Comparison of ENCODE assay signal across 8 mouse cellular contexts in genomic region chr3:95997203-95997721, GRCm38 (mm10). TPM values are rescaled to one million over a fixed set of nuclear protein-coding genes. Genes with fewer than 3 reads are reported as not detected.
DNase-seq lines count a peak whose midpoint lies in the region; ATAC-seq lines count a peak whose summit lies in the region.

No protein-coding gene starts in this region.

- no peak for ATAC-seq in embryonic facial prominence, embryonic 11.5 days (replicated peaks; ENCODE audit: insufficient number of reproducible peaks, low FRiP score, low TSS enrichment, low read depth)
- ATAC-seq in hindbrain, embryonic 15.5 days (ENCODE audit: low FRiP score, low read depth), result no peak
- no peak for ATAC-seq in midbrain, embryonic 12.5 days (ENCODE audit: low FRiP score, low read depth)

- DNase-seq in kidney, adult 11 months, result peak; percentile 21
- DNase-seq in kidney, postnatal 36 days, result no peak
- DNase-seq in ES-CJ7 (ENCODE audit: low read depth, low spot score), result peak; percentile 70
- DNase-seq in embryonic facial prominence, embryonic 11.5 days (ENCODE audit: low spot score), result peak; percentile 63
- peak; percentile 39 to 52 for DNase-seq in thymus, postnatal 36 days
- DNase-seq in urinary bladder, adult 18-20 months (ENCODE audit: low spot score in 2 of 2), result no peak

- H3K4me1 ChIP-seq in embryonic facial prominence, embryonic 11.5 days (ENCODE audit: control insufficient read depth, insufficient read depth, low read length), result peaks cover 9% of the 10 kb centered on the region; the same call in 1 of the 2 replicates
- peaks cover 44% of the 10 kb centered on the region for H3K4me1 ChIP-seq in hindbrain, embryonic 15.5 days (replicated peaks)
- peaks cover 51% of the 10 kb centered on the region for H3K4me1 ChIP-seq in midbrain, embryonic 12.5 days

- H3K27me3 ChIP-seq in embryonic facial prominence, embryonic 11.5 days (ENCODE audit: control insufficient read depth, insufficient read depth, low read length), result no peaks in the 10 kb centered on the region
- no peaks in the 10 kb centered on the region for H3K27me3 ChIP-seq in hindbrain, embryonic 15.5 days
- no peaks in the 10 kb centered on the region for H3K27me3 ChIP-seq in midbrain, embryonic 12.5 days

- peak overlapping the region; percentile 83; the same call in 1 of the 2 replicates for H3K4me3 ChIP-seq in embryonic facial prominence, embryonic 11.5 days (ENCODE audit: low read depth, low read length)
- H3K4me3 ChIP-seq in hindbrain, embryonic 15.5 days, result peak overlapping the region; percentile 74
- peak overlapping the region; percentile 78; the same call in 1 of the 2 replicates for H3K4me3 ChIP-seq in midbrain, embryonic 12.5 days

- H3K9ac ChIP-seq in embryonic facial prominence, embryonic 11.5 days (replicated peaks; ENCODE audit: low read length), result peak overlapping the region; percentile 30; the same call in 1 of the 2 replicates
- H3K9ac ChIP-seq in hindbrain, embryonic 15.5 days, result peak overlapping the region; percentile 76; the same call in 1 of the 2 replicates
- H3K9ac ChIP-seq in midbrain, embryonic 12.5 days (replicated peaks), result no peak overlapping the region

- WGBS in embryonic facial prominence, embryonic 11.5 days, result 25% methylated on average over 9 of the region's 9 CpGs
- whole genome bisulfite sequencing in hindbrain, embryonic 15.5 days, result 29% methylated on average over 9 of the region's 9 CpGs
- WGBS in midbrain, embryonic 12.5 days, result 30% methylated on average over 9 of the region's 9 CpGs

- no peak overlapping the region for H3K27ac ChIP-seq in embryonic facial prominence, embryonic 11.5 days (replicated peaks; ENCODE audit: low read depth, low read length)
- H3K27ac ChIP-seq in hindbrain, embryonic 15.5 days (replicated peaks), result no peak overlapping the region; the same call in 1 of the 2 replicates
- H3K27ac ChIP-seq in midbrain, embryonic 12.5 days (replicated peaks), result no peak overlapping the region

- peak overlapping the region; percentile 87 for H3K4me2 ChIP-seq in embryonic facial prominence, embryonic 11.5 days (ENCODE audit: low read depth, low read length)
- H3K4me2 ChIP-seq in hindbrain, embryonic 15.5 days, result peak overlapping the region; percentile 82
- peak overlapping the region; percentile 93 for H3K4me2 ChIP-seq in midbrain, embryonic 12.5 days (replicated peaks)

- H3K36me3 ChIP-seq in embryonic facial prominence, embryonic 11.5 days (replicated peaks; ENCODE audit: control insufficient read depth, insufficient read depth, low read depth, low read length), result no peaks in the 10 kb centered on the region; the same call in 1 of the 2 replicates
- H3K36me3 ChIP-seq in hindbrain, embryonic 15.5 days, result 0 out of 2 replicates have a peak, but pooled peaks cover 1% of the 10 kb centered on the region
- peaks cover 4% of the 10 kb centered on the region; the same call in 1 of the 2 replicates for H3K36me3 ChIP-seq in midbrain, embryonic 12.5 days

- no peaks in the 10 kb centered on the region for H3K9me3 ChIP-seq in embryonic facial prominence, embryonic 11.5 days (replicated peaks; ENCODE audit: control insufficient read depth, low read length)
- no peaks in the 10 kb centered on the region for H3K9me3 ChIP-seq in hindbrain, embryonic 15.5 days
- no peaks in the 10 kb centered on the region for H3K9me3 ChIP-seq in midbrain, embryonic 12.5 days

RNA-seq across cellular contexts. Expression of gene Plekho1, which starts 1.5 kb away (rescaled TPM):
- polyA plus RNA-seq in embryonic facial prominence, embryonic 11.5 days (2014; fragmentation: Nextera tagmentation; extraction: Ambion mirVana), result 63.1 and 64.8 TPM in 2 replicates
- polyA plus RNA-seq in hindbrain, embryonic 15.5 days (2015; fragmentation: Nextera tagmentation; extraction: Ambion mirVana), result 47.8 and 49.5 TPM in 2 replicates
- polyA plus RNA-seq in midbrain, embryonic 12.5 days (2016; fragmentation: Nextera tagmentation; extraction: Ambion mirVana), result 80.1 and 82.5 TPM in 2 replicates

Comparison
In these comparisons a context has a peak if more than half of its experiments do, and no peak if none do; other contexts are left out.
1. DNase-seq: peak in kidney, adult 11 months (single experiment), ES-CJ7 (single experiment), embryonic facial prominence, embryonic 11.5 days (single experiment) and thymus, postnatal 36 days (2 of 2); none in kidney, postnatal 36 days (0 of 2) and urinary bladder, adult 18-20 months (0 of 2).
2. Peak in every context shown above with its lines, with median percentiles within 50 percentile points of each other: H3K4me2 ChIP-seq and H3K4me3 ChIP-seq.